Mouse (Mus musculus) hindbrain, postnatal 0 days (tissue): Measurements from ENCODE around the gene Rnf130. TPM values are rescaled to one million over a fixed set of nuclear protein-coding genes. Genes with fewer than 3 reads are reported as not detected.

Experiments used
- ATAC-seq: fragments of 200-750 bp; cut with Nextera tagmentation; 2 replicates; pipeline ENCODE4 v1.8.0; 2017; ENCODE audit warnings: mild to moderate bottlenecking, moderate TSS enrichment, moderate library complexity
- DNase-seq: peaks from one replicate; pipeline ENCODE4 v3.0.0-alpha.2; 2015; ENCODE audit warnings: low spot score
- H3K27ac ChIP-seq: fragments of 300-500 bp; sonication (generic); 2 replicates; pipeline ENCODE4 v1.5.1; 2014; ENCODE audit warnings: mild to moderate bottlenecking
- H3K27me3 ChIP-seq: fragments of 300-500 bp; sonication (generic); 2 replicates; pipeline ENCODE4 v1.6.1; 2014; ENCODE audit warnings: low read length, mixed read lengths; ENCODE audit not compliant: insufficient read depth
- H3K36me3 ChIP-seq: fragments of 300-500 bp; sonication (generic); 2 replicates; pipeline ENCODE4 v1.6.1; 2014; ENCODE audit warnings: low read length, mixed read lengths; ENCODE audit not compliant: insufficient read depth
- H3K4me1 ChIP-seq: fragments of 300-500 bp; sonication (generic); 2 replicates; pipeline ENCODE4 v1.6.1; 2014; ENCODE audit warnings: antibody characterized with exemption, low read length, mixed read lengths; ENCODE audit not compliant: insufficient read depth
- H3K4me2 ChIP-seq: fragments of 300-500 bp; sonication (generic); 2 replicates; pipeline ENCODE4 v1.6.1; 2014; ENCODE audit warnings: low read depth, mild to moderate bottlenecking, low read length, moderate library complexity, mixed read lengths
- H3K4me3 ChIP-seq: fragments of 300-500 bp; sonication (generic); 2 replicates; pipeline ENCODE4 v1.5.1; 2014; ENCODE audit warnings: low read length
- H3K9ac ChIP-seq: fragments of 300-500 bp; sonication (generic); replicated peaks from 2 replicates; pipeline ENCODE4 v1.6.1; 2014; ENCODE audit warnings: mild to moderate bottlenecking, low read length, moderate library complexity, mixed read lengths
- H3K9me3 ChIP-seq: fragments of 300-500 bp; sonication (generic); 2 replicates; pipeline ENCODE4 v1.6.1; 2016; ENCODE audit warnings: low read length, mixed read lengths
- CTCF ChIP-seq: IDR thresholded peaks from 2 replicates; pipeline ENCODE4 v1.5.1; 2016; ENCODE audit warnings: antibody characterized with exemption, control low read depth, low read depth
- WGBS: fragments of 180-500 bp; shearing (Covaris S2); extraction: QIAGEN DNeasy Blood & Tissue Kit; methylation state at CpG from one replicate; pipeline ENCODE4 v1.1.7; 2014; 5-methylcytosine and 5-hydroxymethylcytosine counted together
- polyA plus RNA-seq: library from polyadenylated mRNA; unstranded; fragments of >200 nt; fragmentation: Nextera tagmentation; extraction: Ambion mirVana; gene quantifications from 2 replicates; pipeline ENCODE4 v1.2.1, GENCODE M21; 2015
- total RNA-seq: library from RNA; depleted of rRNA; stranded (reverse); fragments of >200 nt; gene quantifications from 2 replicates; pipeline ENCODE4 v1.2.3, GENCODE M21; 2014; rRNA removed

The Rnf130 gene
- total RNA-seq = 71.6 and 73.2 TPM in 2 replicates
- 60.6 and 64.7 TPM in 2 replicates for polyA plus RNA-seq

DNA sequence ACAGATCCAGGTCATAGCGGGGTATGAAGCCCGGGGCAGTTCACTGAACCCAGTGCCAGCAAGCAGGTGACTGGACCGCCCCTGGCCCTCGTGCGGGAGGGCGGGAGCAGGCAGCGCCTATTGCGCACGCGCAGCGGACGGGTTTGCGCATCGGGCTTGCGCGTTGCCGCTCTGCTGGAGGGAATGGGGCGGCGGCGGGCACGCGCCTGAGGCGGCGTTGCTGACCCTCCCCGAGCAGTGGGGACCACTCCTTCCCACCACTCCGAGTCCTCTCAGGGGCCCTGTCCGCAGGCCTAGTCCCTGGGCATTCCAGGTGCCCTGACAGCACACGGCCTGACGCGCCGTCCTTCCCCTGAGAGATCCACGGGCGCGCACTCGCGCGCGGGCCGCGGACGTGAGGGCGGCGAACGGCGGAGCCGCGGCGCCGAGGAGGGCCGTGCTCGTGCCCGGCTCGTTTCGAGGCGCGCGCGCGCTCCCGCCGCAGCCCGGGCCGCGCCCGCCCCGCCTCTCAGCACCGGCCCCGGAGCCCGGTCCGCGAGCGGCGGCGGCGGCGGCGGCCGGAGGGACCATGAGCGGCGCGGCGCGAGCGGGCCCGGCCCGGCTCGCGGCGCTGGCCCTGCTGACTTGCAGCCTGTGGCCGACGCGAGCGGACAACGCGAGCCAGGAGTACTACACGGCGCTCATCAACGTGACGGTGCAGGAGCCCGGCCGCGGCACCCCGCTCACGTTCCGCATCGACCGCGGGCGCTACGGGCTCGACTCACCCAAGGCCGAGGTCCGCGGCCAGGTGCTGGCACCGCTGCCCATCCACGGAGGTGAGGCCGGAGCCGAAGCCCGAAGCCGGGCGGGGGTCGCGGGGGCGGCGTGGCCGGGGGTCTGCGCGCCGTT, at the start of gene Rnf130:
Gene Rnf130, plus strand, starts transcription at position 514 of the 888 bp plus-strand sequence.
- Histone ChIP-seq H3K9me3 (no peaks in the 10 kb centered on the region), H3K4me1 (peaks cover 25% of the 10 kb centered on the region), H3K27ac (peak within 1 kb of the TSS; percentile 99), H3K4me2 (peak within 1 kb of the TSS; percentile 78), H3K36me3 (no peaks in the 10 kb centered on the region), H3K9ac (peak within 1 kb of the TSS; percentile 98), H3K27me3 (no peaks in the 10 kb centered on the region), H3K4me3 (peak within 1 kb of the TSS; percentile 98)
- peak; percentile 97 for DNase-seq
- peak; percentile 93 for ATAC-seq
- 3% methylated on average over 103 of the region's 129 CpGs for WGBS
- no peak for TF ChIP-seq CTCF

DNA sequence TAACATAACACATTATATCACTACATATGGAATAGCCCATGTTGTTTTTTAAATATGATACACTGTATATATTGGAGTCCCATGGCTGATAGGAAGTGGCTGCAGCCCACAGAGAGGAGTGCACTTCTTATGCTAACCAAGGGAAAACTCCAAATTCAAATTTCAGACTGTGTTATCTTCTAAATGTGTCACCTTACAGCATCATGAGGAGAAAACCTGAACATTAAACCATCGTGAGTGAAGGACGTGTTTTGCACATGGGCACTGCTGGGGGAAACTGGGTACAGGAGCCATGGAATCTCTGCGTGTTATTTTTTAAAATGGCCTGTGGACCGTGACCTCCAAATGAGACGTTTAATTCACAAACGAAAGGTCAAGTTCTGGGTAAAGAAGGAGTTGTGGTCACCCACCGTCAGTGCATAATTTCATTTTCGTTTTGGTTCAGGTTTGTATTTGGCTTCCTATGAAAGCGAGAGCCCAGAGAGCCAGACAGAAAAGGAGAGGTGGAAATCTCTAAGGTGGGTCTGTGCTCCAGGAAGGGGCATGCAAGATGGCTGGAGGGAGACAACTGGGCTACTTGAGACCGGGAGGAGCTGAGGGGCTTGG, 47.1 kb upstream of the Rnf130 start:
- no peak overlapping the region for H3K4me2 ChIP-seq
- no peaks in the 10 kb centered on the region for H3K27me3 ChIP-seq
- H3K4me1 ChIP-seq = no peaks in the 10 kb centered on the region
- no peak for DNase-seq
- no peak overlapping the region for H3K9ac ChIP-seq
- H3K27ac ChIP-seq = no peak overlapping the region
- WGBS = 84% methylated on average over 10 of the region's 10 CpGs
- no peak for ATAC-seq
- H3K9me3 ChIP-seq = no peaks in the 10 kb centered on the region
- H3K36me3 ChIP-seq = peaks cover 13% of the 10 kb centered on the region; the same call in 1 of the 2 replicates
- no peak for TF ChIP-seq CTCF
- H3K4me3 ChIP-seq = no peak overlapping the region

DNA sequence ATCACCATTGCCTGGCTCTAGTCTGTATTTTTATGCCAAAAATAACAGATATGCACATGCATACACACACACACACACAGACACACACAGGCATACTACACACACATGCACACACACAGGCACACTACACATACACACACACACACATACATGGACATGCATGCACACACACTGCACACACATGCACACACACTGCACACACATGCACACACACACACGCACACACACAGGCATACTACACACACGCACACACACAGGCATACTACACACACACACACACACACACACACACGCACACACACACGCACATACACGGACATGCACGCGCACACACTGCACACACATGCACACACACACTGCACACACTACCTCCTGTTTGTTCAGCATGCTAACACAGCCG, 46.2 kb upstream of the Rnf130 start:
- Histone ChIP-seq H3K4me2 (no peak overlapping the region), H3K4me1 (no peaks in the 10 kb centered on the region), H3K9me3 (no peaks in the 10 kb centered on the region), H3K36me3 (peaks cover 13% of the 10 kb centered on the region; the same call in 1 of the 2 replicates), H3K9ac (no peak overlapping the region), H3K27me3 (no peaks in the 10 kb centered on the region), H3K27ac (no peak overlapping the region), H3K4me3 (no peak overlapping the region)
- ATAC-seq (no peak), DNase-seq (no peak)
- no peak for TF ChIP-seq CTCF
- WGBS = 95% methylated on average over 8 of the region's 8 CpGs

DNA sequence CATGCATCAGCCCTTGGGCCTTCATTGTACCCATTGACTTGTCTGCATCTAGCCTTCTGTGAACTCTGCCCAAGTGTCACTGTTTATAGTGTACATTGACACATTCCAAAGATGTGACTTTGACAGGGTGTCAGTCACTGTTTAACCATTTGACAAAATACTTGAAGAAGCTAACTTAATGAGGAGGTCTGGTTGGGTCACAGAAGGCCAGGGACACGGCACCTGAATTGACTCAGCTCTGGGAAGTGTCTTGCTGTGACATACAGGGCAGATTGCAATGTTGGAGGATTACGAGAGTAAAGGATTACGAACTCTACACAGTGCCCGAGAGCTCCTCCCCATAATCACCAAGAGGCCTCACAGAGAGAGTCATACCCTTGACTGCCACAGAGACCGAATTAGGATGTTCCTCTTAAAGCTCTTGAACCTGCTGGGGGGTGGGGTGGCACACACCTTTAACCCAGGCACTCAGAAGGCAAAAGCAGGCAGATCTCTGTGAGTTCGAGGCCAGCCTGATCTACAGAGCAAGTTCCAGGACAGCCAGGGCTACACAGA, 44.4 kb upstream of the Rnf130 start:
- TF ChIP-seq CTCF = no peak
- Histone ChIP-seq H3K4me3 (no peak overlapping the region), H3K27ac (no peak overlapping the region), H3K9ac (no peak overlapping the region), H3K27me3 (no peaks in the 10 kb centered on the region), H3K36me3 (peaks cover 12% of the 10 kb centered on the region; the same call in 1 of the 2 replicates), H3K4me1 (no peaks in the 10 kb centered on the region), H3K9me3 (no peaks in the 10 kb centered on the region), H3K4me2 (no peak overlapping the region)
- DNase-seq (no peak), ATAC-seq (no peak)
- 72% methylated on average over 6 of the region's 6 CpGs for WGBS

DNA sequence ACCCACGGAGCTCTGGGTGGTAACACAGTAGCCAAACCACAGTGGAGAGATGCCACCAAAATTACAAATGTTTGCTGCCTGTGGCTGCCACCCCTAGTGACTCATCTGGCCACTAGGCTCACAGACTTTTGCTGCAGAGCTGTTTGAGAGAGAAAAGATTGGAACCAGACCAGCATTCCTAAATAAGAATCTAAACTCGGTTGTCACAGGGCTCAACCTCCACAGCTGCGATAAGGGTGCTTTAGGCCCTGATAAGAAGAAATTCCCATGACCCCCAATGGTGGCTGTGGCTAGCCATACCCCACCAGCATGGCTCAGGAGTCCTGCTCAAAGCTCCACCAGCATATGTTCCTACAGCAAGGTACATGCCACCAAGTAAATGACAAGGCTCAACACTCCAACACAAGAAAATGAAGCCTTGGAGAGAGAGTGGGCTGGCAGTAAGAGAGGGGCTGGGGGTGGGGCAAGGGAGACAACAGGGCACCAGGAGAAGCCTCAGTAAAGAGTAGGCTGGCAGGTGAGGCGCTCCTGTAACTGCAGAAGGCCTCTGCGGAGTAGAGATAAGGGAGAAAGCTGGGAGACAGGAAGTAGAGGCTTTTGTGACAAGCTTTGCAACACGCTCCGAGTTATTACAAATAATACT, 43.7 kb upstream of the Rnf130 start:
- no peak for TF ChIP-seq CTCF
- H3K27me3 ChIP-seq = no peaks in the 10 kb centered on the region
- H3K27ac ChIP-seq = no peak overlapping the region
- ATAC-seq (no peak), DNase-seq (no peak)
- 77% methylated on average over 7 of the region's 7 CpGs for WGBS
- H3K4me1 ChIP-seq = no peaks in the 10 kb centered on the region
- H3K4me3 ChIP-seq = no peak overlapping the region
- H3K9me3 ChIP-seq = no peaks in the 10 kb centered on the region
- no peak overlapping the region for H3K9ac ChIP-seq
- no peak overlapping the region for H3K4me2 ChIP-seq
- H3K36me3 ChIP-seq = 0 out of 2 replicates have a peak, but pooled peaks cover 7% of the 10 kb centered on the region

DNA sequence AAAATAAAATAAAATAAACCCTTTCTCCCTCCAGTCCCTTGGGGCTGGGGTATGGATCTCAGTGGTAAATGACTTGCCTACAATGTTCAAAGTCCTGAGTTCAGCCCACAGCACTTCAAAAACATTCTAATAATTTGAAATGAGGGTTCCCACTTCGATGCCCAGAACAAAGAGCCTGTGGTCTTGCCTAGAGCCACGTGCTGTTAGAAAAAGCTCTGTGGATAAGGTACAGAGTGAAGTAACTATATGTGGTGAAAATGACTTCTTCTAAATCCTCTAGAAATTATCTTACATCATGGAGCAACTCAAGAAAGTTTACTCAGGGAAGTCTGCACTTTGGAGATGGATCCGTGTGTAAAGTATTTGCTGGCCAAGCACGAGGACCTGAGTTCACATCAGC, 43.1 kb upstream of the Rnf130 start:
- no peak for ATAC-seq

More for the DNA sequence above, 43.1 kb upstream of the Rnf130 start:
- 0 out of 2 replicates have a peak, but pooled peaks cover 7% of the 10 kb centered on the region for H3K36me3 ChIP-seq
- H3K4me1 ChIP-seq = no peaks in the 10 kb centered on the region
- no peak for DNase-seq
- H3K4me3 ChIP-seq = no peak overlapping the region
- 83% methylated on average over 4 of the region's 4 CpGs for WGBS
- no peak overlapping the region for H3K4me2 ChIP-seq
- no peaks in the 10 kb centered on the region for H3K9me3 ChIP-seq
- no peak overlapping the region for H3K9ac ChIP-seq
- no peak overlapping the region for H3K27ac ChIP-seq
- TF ChIP-seq CTCF = no peak
- H3K27me3 ChIP-seq = no peaks in the 10 kb centered on the region
